Mouse (Mus musculus) MEL (cell line): ENCODE measurements at regions not wholly inside any gene's neighbourhood (a gene's known extent, or its start where the extent isn't known, plus 50 kb on each side); places are given as distances from the start of the nearest gene placed in this dataset.

Source experiments
- DNase-seq: peaks from one replicate; pipeline ENCODE4 v3.0.0; 2011; ENCODE audit warnings: low read depth, low spot score
- H3K27ac ChIP-seq: 2 replicates; pipeline ENCODE4 v1.5.1; 2012; ENCODE audit warnings: low read depth, mild to moderate bottlenecking, control low read depth, low read length, moderate library complexity; ENCODE audit not compliant: control insufficient read depth
- H3K27me3 ChIP-seq, 2 experiments: fragments of 150-350 bp in 1 of 2; sonication (generic) in 1 of 2; 2 replicates each; pipeline ENCODE4 v1.6.1; 2012; ENCODE audit warnings: low read length in 2 of 2, mild to moderate bottlenecking in 2 of 2, improper control_type of control experiment in 1 of 2, moderate library complexity in 1 of 2; ENCODE audit not compliant: insufficient read depth in 2 of 2, control insufficient read depth in 1 of 2
- H3K36me3 ChIP-seq, 2 experiments: 2 replicates each; pipeline ENCODE4 v1.6.1; 2012 to 2014; ENCODE audit warnings: low read length in 2 of 2, improper control_type of control experiment in 1 of 2, inconsistent platforms in 1 of 2, mild to moderate bottlenecking in 1 of 2; ENCODE audit not compliant: insufficient read depth in 2 of 2, control insufficient read depth in 1 of 2
- H3K4me1 ChIP-seq, 2 experiments: fragments of 150-350 bp in 1 of 2; sonication (generic) in 1 of 2; 2 replicates each; pipeline ENCODE4 v1.6.1; 2012; ENCODE audit warnings: low read length in 2 of 2, improper control_type of control experiment in 1 of 2, mild to moderate bottlenecking in 1 of 2; ENCODE audit not compliant: insufficient read depth in 2 of 2, control insufficient read depth in 1 of 2
- H3K4me3 ChIP-seq, 2 experiments: fragments of 150-350 bp in 1 of 2; sonication (generic) in 1 of 2; 2 replicates each; pipeline ENCODE4 v1.5.1; 2012; ENCODE audit warnings: low read depth in 2 of 2, low read length in 2 of 2, mild to moderate bottlenecking in 2 of 2, moderate library complexity in 2 of 2, control low read depth in 1 of 2, improper control_type of control experiment in 1 of 2; ENCODE audit not compliant: control insufficient read depth in 1 of 2, insufficient read depth in 1 of 2
- H3K79me2 ChIP-seq: 2 replicates; pipeline ENCODE4 v1.6.1; 2012; ENCODE audit warnings: mild to moderate bottlenecking, low read length, moderate library complexity; ENCODE audit not compliant: control insufficient read depth, poor library complexity, insufficient read depth
- H3K9ac ChIP-seq: 2 replicates; pipeline ENCODE4 v1.6.1; 2012; ENCODE audit warnings: low read depth, mild to moderate bottlenecking, control low read depth, low read length, moderate library complexity; ENCODE audit not compliant: control insufficient read depth, poor library complexity, severe bottlenecking
- H3K9me3 ChIP-seq: fragments of 150-350 bp; sonication (generic); replicated peaks from 2 replicates; pipeline ENCODE4 v1.6.1; 2012; ENCODE audit warnings: mild to moderate bottlenecking, low read length, improper control_type of control experiment, moderate library complexity; ENCODE audit not compliant: insufficient read depth
- BHLHE40 ChIP-seq: IDR thresholded peaks from 2 replicates; pipeline ENCODE4 v1.6.1; 2012; ENCODE audit warnings: low read depth, mild to moderate bottlenecking, inconsistent platforms, low read length, improper control_type of control experiment, borderline replicate concordance
- CHD2 ChIP-seq: IDR thresholded peaks from 2 replicates; pipeline ENCODE4 v1.6.1; 2011; ENCODE audit warnings: low read length, improper control_type of control experiment
- CTCF ChIP-seq, 3 experiments: IDR thresholded peaks in 2 of 3; conservative IDR thresholded peaks in 1 of 3; 2 replicates each; pipeline ENCODE4 v1.5.1; 2011 to 2012; ENCODE audit warnings: low read length in 3 of 3, low read depth in 2 of 3, mild to moderate bottlenecking in 2 of 3, improper control_type of control experiment in 1 of 3, inconsistent platforms in 1 of 3, mixed read lengths in 1 of 3, moderate library complexity in 1 of 3; ENCODE audit not compliant: control insufficient read depth in 1 of 3, insufficient read depth in 1 of 3, poor library complexity in 1 of 3, severe bottlenecking in 1 of 3
- E2F4 ChIP-seq: IDR thresholded peaks from 2 replicates; pipeline ENCODE4 v1.6.1; 2011; ENCODE audit warnings: low read depth, low read length, improper control_type of control experiment, borderline replicate concordance
- GATA1 ChIP-seq: IDR thresholded peaks from 2 replicates; pipeline ENCODE4 v1.6.1; 2011; ENCODE audit warnings: low read depth, low read length, improper control_type of control experiment
- HCFC1 ChIP-seq: IDR thresholded peaks from 2 replicates; pipeline ENCODE4 v1.6.1; 2012; ENCODE audit warnings: low read depth, mild to moderate bottlenecking, inconsistent platforms, low read length, improper control_type of control experiment, moderate library complexity
- JUND ChIP-seq: IDR thresholded peaks from 2 replicates; pipeline ENCODE4 v1.6.1; 2011; ENCODE audit warnings: low read depth, mild to moderate bottlenecking, improper control_type of control experiment, low read length
- MAFK ChIP-seq: IDR thresholded peaks from 2 replicates; pipeline ENCODE4 v1.6.1; 2011; ENCODE audit warnings: low read depth, mild to moderate bottlenecking, low read length, improper control_type of control experiment, borderline replicate concordance
- MAX ChIP-seq: IDR thresholded peaks from 2 replicates; pipeline ENCODE4 v1.6.1; 2011; ENCODE audit warnings: low read length, improper control_type of control experiment
- MEF2A ChIP-seq: IDR thresholded peaks from 2 replicates; pipeline ENCODE4 v1.6.1; 2014; ENCODE audit warnings: low read depth, mild to moderate bottlenecking, inconsistent platforms, low read length, improper control_type of control experiment; ENCODE audit not compliant: poor library complexity, insufficient replicate concordance, severe bottlenecking; ENCODE audit errors: extremely low read depth
- MXI1 ChIP-seq: IDR thresholded peaks from 2 replicates; pipeline ENCODE4 v1.6.1; 2011; ENCODE audit warnings: mild to moderate bottlenecking, low read depth, low read length, improper control_type of control experiment
- MYB ChIP-seq: IDR thresholded peaks from 2 replicates; pipeline ENCODE4 v1.6.1; 2011; ENCODE audit warnings: mild to moderate bottlenecking, low read depth, low read length, improper control_type of control experiment
- NELFE ChIP-seq: IDR thresholded peaks from 2 replicates; pipeline ENCODE4 v1.6.1; 2011; ENCODE audit warnings: low read depth, low read length, improper control_type of control experiment
- POLR2AphosphoS2 ChIP-seq: IDR thresholded peaks from 2 replicates; pipeline ENCODE4 v1.6.1; 2011; ENCODE audit warnings: low read length, improper control_type of control experiment
- RCOR1 ChIP-seq: IDR thresholded peaks from 2 replicates; pipeline ENCODE4 v1.6.1; 2012; ENCODE audit warnings: low read depth, mild to moderate bottlenecking, inconsistent platforms, low read length, improper control_type of control experiment
- SMC3 ChIP-seq: IDR thresholded peaks from 2 replicates; pipeline ENCODE4 v1.6.1; 2011; ENCODE audit warnings: low read depth, low read length, improper control_type of control experiment
- USF2 ChIP-seq, 2 experiments: IDR thresholded peaks; 2 replicates each; pipeline ENCODE4 v1.6.1; 2011 to 2012; ENCODE audit warnings: improper control_type of control experiment in 2 of 2, low read length in 2 of 2, borderline replicate concordance in 1 of 2, inconsistent platforms in 1 of 2, low read depth in 1 of 2, mild to moderate bottlenecking in 1 of 2; ENCODE audit not compliant: insufficient read depth in 1 of 2
- ZMIZ1 ChIP-seq: IDR thresholded peaks from 2 replicates; pipeline ENCODE4 v1.6.1; 2012; ENCODE audit warnings: low read depth, mild to moderate bottlenecking, inconsistent platforms, low read length, improper control_type of control experiment, moderate library complexity

- Histone ChIP-seq H3K36me3 (no peaks in the 10 kb centered on the region), H3K27ac (no peak overlapping the region), H3K27me3 (no peaks in the 10 kb centered on the region), H3K4me3 (no peak overlapping the region), H3K9me3 (no peaks in the 10 kb centered on the region), H3K79me2 (no peaks in the 10 kb centered on the region), H3K9ac (no peak overlapping the region), H3K4me1 (no peaks in the 10 kb centered on the region)
- no peak for DNase-seq
- TF ChIP-seq CHD2, result no peak
- TF ChIP-seq JUND, result no peak
- TF ChIP-seq CTCF (IDR thresholded peaks at IDR 0.05 in 2 of 3, conservative IDR thresholded peaks at IDR 0.05 in 1 of 3; ENCODE audit: control insufficient read depth in 1 of 3, insufficient read depth in 1 of 3, low read depth in 2 of 3, low read length in 3 of 3, poor library complexity in 1 of 3, severe bottlenecking in 1 of 3), result no peak
- no peak for TF ChIP-seq MXI1
- TF ChIP-seq USF2 (IDR thresholded peaks at IDR 0.05; ENCODE audit: borderline replicate concordance in 1 of 2, insufficient read depth in 1 of 2, low read depth in 1 of 2, low read length in 2 of 2), result no peak
- TF ChIP-seq SMC3, result no peak
- no peak for TF ChIP-seq MAX
- no peak for TF ChIP-seq MEF2A
- TF ChIP-seq MYB, result no peak
- no peak for TF ChIP-seq BHLHE40
- no peak for TF ChIP-seq RCOR1
- TF ChIP-seq POLR2AphosphoS2, result no peak
- no peak for TF ChIP-seq ZMIZ1
- no peak for TF ChIP-seq E2F4
- TF ChIP-seq NELFE, result no peak
- TF ChIP-seq HCFC1, result no peak
These were observed 542.1 kb upstream of the Rgmb start for GRCm38 (mm10) chr17:16372976-16373375.

GRCm38 (mm10) chr17:16344061-16344460 is 513.2 kb upstream of the Rgmb start:
- TF ChIP-seq SMC3, result no peak
- no peak for TF ChIP-seq MEF2A
- no peak for TF ChIP-seq MAX
- no peak for TF ChIP-seq USF2 (IDR thresholded peaks at IDR 0.05; ENCODE audit: borderline replicate concordance in 1 of 2, insufficient read depth in 1 of 2, low read depth in 1 of 2, low read length in 2 of 2)
- TF ChIP-seq MAFK, result no peak
- no peak for TF ChIP-seq GATA1
- Histone ChIP-seq H3K79me2 (no peaks in the 10 kb centered on the region), H3K9me3 (no peaks in the 10 kb centered on the region), H3K9ac (no peak overlapping the region), H3K4me1 (no peaks in the 10 kb centered on the region), H3K4me3 (no peak overlapping the region), H3K36me3 (no peaks in the 10 kb centered on the region), H3K27ac (no peak overlapping the region), H3K27me3 (no peaks in the 10 kb centered on the region)
- DNase-seq, result no peak
